Mouse (Mus musculus): ENCODE measurements around the gene Slc9a8. TPM values are rescaled to one million over a fixed set of nuclear protein-coding genes. Genes with fewer than 3 reads are reported as not detected.

The Slc9a8 gene
- polyA plus RNA-seq, 1 experiment from 2014 or later = 9.8 TPM

DNA sequence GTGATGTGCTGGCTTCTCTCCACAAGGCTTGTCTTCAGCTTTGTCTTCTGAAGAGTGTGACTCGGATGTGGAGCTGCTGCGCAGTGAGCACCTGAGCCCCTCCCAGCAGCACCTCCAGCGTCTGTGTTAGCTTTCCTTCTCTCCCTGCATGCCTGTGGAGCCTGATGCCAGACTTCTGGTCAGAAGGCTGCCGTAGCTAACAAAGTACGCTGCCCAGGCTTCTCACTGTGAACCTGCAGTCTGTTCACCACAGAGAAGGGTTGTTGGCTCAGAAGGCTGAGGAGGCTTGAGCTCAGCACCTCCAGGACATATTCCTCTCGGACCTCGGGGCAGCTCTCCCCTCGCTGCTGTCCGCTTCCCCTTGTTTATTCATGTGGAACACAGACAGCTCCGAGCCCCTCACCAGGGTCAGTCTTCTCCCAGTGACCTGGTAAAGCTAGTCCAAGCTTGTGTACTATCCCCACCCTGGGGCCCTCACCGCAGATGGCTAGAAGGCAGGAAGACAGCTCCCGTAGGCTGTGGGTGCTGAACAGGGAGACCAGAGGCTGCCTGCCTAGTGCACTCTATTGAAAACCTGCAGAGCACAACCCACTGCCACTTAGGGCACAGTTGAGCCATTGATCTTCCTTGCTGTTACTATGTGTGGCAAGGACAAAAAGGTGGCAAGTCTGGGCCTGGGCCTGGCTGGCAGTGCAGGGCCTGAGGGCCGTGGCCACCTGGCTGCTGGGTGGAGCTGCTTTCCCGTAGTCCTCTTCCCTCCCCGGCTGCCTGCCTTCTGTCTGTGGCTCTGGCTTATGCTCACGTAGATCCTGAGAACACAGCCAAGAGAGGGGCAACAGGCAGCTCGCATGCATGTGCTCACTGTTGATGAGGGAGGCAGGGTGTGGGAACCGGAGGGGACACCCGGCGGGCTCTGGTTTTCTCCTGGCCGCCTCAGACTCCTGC is 28.1 kb downstream of the Slc9a8 start:
- no peak for TF ChIP-seq EP300 (IDR thresholded peaks at IDR 0.05)
- no peak for TF ChIP-seq CTCF (IDR thresholded peaks at IDR 0.05)
- WGBS = 86% methylated on average over 21 of the region's 21 CpGs
- peaks cover 27% of the 10 kb centered on the region for H3K36me3 ChIP-seq (ENCODE audit: insufficient read depth, low read length)
- no peaks in the 10 kb centered on the region for H3K9me3 ChIP-seq (ENCODE audit: low read length)
- H3K27me3 ChIP-seq (replicated peaks; ENCODE audit: insufficient read depth, low read length) = no peaks in the 10 kb centered on the region
- no peak overlapping the region for H3K9ac ChIP-seq (replicated peaks; ENCODE audit: low read depth)
- no peak overlapping the region for H3K4me2 ChIP-seq (replicated peaks; ENCODE audit: low read depth, low read length)
- H3K27ac ChIP-seq (ENCODE audit: low read length) = no peak overlapping the region
- DNase-seq (ENCODE audit: low spot score) (no peak), ATAC-seq (no peak)
- H3K4me1 ChIP-seq (ENCODE audit: insufficient read depth, low read depth, low read length) = no peaks in the 10 kb centered on the region
- H3K4me3 ChIP-seq (ENCODE audit: low read depth, low read length) = no peak overlapping the region

DNA sequence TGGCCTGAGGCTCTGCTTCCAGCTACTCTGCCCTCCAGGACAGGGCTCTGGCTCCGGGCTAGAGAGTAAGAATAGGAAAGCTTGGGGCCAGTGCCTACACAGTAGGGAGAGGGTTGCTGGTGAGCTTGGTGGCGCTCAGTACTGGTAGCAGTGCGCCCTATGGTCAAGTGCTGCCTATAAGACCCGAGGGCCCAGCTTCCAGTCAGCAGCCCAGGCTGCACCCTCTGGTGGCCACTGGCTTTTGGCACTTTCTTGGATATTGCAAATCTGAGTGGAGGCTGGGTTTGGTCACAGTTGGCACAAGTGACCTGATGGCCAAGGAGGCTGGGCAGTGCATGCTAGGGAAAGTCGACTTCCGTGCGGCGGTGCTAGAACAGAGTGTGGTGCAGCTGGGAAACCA is 29.1 kb downstream of the Slc9a8 start:
- 91% methylated on average over 8 of the region's 8 CpGs for WGBS
- H3K27me3 ChIP-seq (replicated peaks; ENCODE audit: insufficient read depth, low read length) = no peaks in the 10 kb centered on the region
- no peak overlapping the region for H3K4me3 ChIP-seq (ENCODE audit: low read depth, low read length)
- H3K4me2 ChIP-seq (replicated peaks; ENCODE audit: low read depth, low read length) = no peak overlapping the region
- no peaks in the 10 kb centered on the region for H3K9me3 ChIP-seq (ENCODE audit: low read length)
- no peak overlapping the region for H3K9ac ChIP-seq (replicated peaks; ENCODE audit: low read depth)
- no peak overlapping the region for H3K27ac ChIP-seq (ENCODE audit: low read length)
- TF ChIP-seq EP300 (IDR thresholded peaks at IDR 0.05) (no peak), CTCF (IDR thresholded peaks at IDR 0.05) (peak; percentile 29)
- ATAC-seq = no peak
- H3K4me1 ChIP-seq (ENCODE audit: insufficient read depth, low read depth, low read length) = no peaks in the 10 kb centered on the region
- no peak for DNase-seq (ENCODE audit: low spot score)
- H3K36me3 ChIP-seq (ENCODE audit: insufficient read depth, low read length) = peaks cover 36% of the 10 kb centered on the region

DNA sequence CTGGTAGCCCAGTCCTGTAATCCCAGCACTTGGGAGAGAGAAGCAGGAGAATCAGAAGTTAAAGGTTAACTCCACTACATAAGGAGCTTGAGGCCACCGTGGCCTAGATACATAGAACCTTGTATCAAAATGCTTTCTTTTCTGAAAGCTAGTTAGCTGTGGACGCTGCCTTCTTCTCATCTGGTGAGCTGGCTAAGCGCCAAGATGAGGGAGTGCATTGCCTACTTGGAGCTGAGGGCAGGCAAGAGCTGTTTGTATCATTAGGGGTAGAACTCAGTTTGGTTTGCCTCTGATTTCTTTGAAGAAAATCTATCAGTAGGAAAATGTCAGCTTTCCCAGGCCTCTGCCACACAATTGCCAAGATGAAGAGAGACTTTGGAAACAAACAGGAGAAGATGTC is 32.3 kb downstream of the Slc9a8 start:
- 54% methylated on average over 3 of the region's 3 CpGs for WGBS
- no peak for ATAC-seq
- H3K36me3 ChIP-seq (ENCODE audit: insufficient read depth, low read length) = peaks cover 31% of the 10 kb centered on the region

DNA sequence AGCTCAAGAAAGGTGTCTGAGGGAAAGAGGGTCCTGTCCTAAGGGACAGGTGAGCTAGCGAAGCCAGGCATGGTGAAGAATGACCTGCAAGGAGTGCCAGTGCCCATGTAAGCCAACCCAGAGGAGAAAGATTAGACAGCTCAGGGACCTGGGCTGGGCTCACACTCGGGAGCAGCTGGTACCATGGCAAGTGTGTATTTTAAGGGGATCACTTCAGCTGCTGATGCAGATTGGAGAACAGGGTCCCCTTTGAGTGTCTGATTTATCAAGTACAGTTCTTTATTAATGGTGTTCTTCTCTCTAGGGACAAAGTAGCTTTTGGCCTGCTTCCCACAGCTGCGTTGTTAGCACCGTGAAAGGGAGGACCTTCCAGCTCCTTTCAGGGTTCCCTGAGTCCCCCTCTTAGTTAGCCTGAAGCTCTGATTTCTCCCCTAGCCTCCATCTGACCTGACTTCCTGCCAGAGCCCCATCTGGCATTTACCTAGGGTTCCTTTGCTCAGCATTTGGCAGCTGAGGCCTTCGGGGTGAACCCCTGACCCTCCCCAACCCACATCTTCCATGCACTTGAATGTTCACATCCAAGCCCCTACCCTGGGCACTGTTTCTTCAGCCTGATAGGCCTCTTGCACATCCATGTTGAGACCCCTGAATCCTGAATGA is 35.0 kb downstream of the Slc9a8 start:
- H3K27ac ChIP-seq (ENCODE audit: low read length) = no peak overlapping the region
- no peaks in the 10 kb centered on the region for H3K4me1 ChIP-seq (ENCODE audit: insufficient read depth, low read depth, low read length)
- TF ChIP-seq EP300 (IDR thresholded peaks at IDR 0.05) (no peak), CTCF (IDR thresholded peaks at IDR 0.05) (no peak)
- no peaks in the 10 kb centered on the region for H3K9me3 ChIP-seq (ENCODE audit: low read length)
- DNase-seq (ENCODE audit: low spot score) (no peak), ATAC-seq (no peak)
- peaks cover 22% of the 10 kb centered on the region for H3K36me3 ChIP-seq (ENCODE audit: insufficient read depth, low read length)
- 85% methylated on average over 5 of the region's 5 CpGs for WGBS
- H3K9ac ChIP-seq (replicated peaks; ENCODE audit: low read depth) = no peak overlapping the region
- no peak overlapping the region for H3K4me3 ChIP-seq (ENCODE audit: low read depth, low read length)
- H3K27me3 ChIP-seq (replicated peaks; ENCODE audit: insufficient read depth, low read length) = no peaks in the 10 kb centered on the region
- H3K4me2 ChIP-seq (replicated peaks; ENCODE audit: low read depth, low read length) = no peak overlapping the region

More for the DNA sequence above, 32.3 kb downstream of the Slc9a8 start:
- H3K4me3 ChIP-seq (ENCODE audit: low read depth, low read length) = no peak overlapping the region
- TF ChIP-seq CTCF (IDR thresholded peaks at IDR 0.05) = no peak
- no peak for TF ChIP-seq EP300 (IDR thresholded peaks at IDR 0.05)
- no peaks in the 10 kb centered on the region for H3K27me3 ChIP-seq (replicated peaks; ENCODE audit: insufficient read depth, low read length)
- H3K4me1 ChIP-seq (ENCODE audit: insufficient read depth, low read depth, low read length) = no peaks in the 10 kb centered on the region
- no peaks in the 10 kb centered on the region for H3K9me3 ChIP-seq (ENCODE audit: low read length)
- DNase-seq (ENCODE audit: low spot score) = no peak
- H3K4me2 ChIP-seq (replicated peaks; ENCODE audit: low read depth, low read length) = no peak overlapping the region
- no peak overlapping the region for H3K9ac ChIP-seq (replicated peaks; ENCODE audit: low read depth)
- H3K27ac ChIP-seq (ENCODE audit: low read length) = no peak overlapping the region

DNA sequence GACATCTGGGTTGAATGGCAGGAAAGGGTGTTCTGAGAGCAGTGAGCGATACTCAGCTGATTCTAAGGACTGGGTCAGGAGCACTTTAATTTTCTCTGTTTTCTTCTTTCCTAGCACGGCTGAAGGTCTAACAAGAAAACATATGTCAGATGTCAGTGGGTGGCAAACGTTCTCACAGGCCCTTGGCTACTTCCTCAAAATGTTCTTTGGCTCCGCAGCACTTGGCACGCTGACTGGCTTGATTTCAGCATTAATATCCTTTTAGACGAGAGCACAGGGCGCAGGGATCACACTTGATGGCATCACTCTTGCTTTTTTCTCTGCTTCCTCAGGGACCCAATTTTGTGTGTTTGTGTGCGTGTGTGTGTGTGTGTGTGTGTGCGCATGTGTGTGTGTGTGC is 35.7 kb downstream of the Slc9a8 start:
- 89% methylated on average over 9 of the region's 9 CpGs for WGBS
- no peak overlapping the region for H3K27ac ChIP-seq (ENCODE audit: low read length)
- no peak overlapping the region for H3K9ac ChIP-seq (replicated peaks; ENCODE audit: low read depth)
- no peak overlapping the region for H3K4me2 ChIP-seq (replicated peaks; ENCODE audit: low read depth, low read length)
- ATAC-seq (no peak), DNase-seq (ENCODE audit: low spot score) (no peak)
- TF ChIP-seq CTCF (IDR thresholded peaks at IDR 0.05) = no peak
- no peak for TF ChIP-seq EP300 (IDR thresholded peaks at IDR 0.05)
- no peak overlapping the region for H3K4me3 ChIP-seq (ENCODE audit: low read depth, low read length)
- no peaks in the 10 kb centered on the region for H3K27me3 ChIP-seq (replicated peaks; ENCODE audit: insufficient read depth, low read length)
- peaks cover 22% of the 10 kb centered on the region for H3K36me3 ChIP-seq (ENCODE audit: insufficient read depth, low read length)
- H3K4me1 ChIP-seq (ENCODE audit: insufficient read depth, low read depth, low read length) = no peaks in the 10 kb centered on the region
- no peaks in the 10 kb centered on the region for H3K9me3 ChIP-seq (ENCODE audit: low read length)

DNA sequence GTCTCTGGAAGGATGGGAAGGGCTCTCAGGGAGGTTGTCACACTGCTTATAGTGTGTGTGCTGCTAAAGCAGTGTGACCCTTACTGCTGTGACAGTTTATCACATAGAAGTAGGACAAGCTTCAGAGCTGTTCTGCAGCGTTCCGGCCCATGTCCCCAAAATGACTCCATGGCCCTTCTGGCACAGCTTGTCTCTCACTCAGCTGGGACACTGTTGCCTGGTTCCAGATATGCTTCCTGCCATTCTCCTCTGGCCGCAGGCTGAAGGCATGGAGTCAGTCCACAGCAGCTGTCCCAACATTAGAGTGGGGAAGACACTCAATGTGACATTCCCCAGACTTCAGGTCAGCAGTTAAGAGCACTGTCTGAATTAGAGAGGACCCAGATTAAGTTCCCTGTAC is 37.0 kb downstream of the Slc9a8 start:
- Histone ChIP-seq H3K9ac (replicated peaks; ENCODE audit: low read depth) (no peak overlapping the region), H3K4me1 (ENCODE audit: insufficient read depth, low read depth, low read length) (no peaks in the 10 kb centered on the region), H3K4me2 (replicated peaks; ENCODE audit: low read depth, low read length) (no peak overlapping the region), H3K4me3 (ENCODE audit: low read depth, low read length) (no peak overlapping the region), H3K36me3 (ENCODE audit: insufficient read depth, low read length) (peaks cover 19% of the 10 kb centered on the region), H3K9me3 (ENCODE audit: low read length) (no peaks in the 10 kb centered on the region), H3K27ac (ENCODE audit: low read length) (no peak overlapping the region), H3K27me3 (replicated peaks; ENCODE audit: insufficient read depth, low read length) (no peaks in the 10 kb centered on the region)
- ATAC-seq (no peak), DNase-seq (ENCODE audit: low spot score) (no peak)
- 96% methylated on average over 3 of the region's 3 CpGs for WGBS
- TF ChIP-seq EP300 (IDR thresholded peaks at IDR 0.05) (no peak), CTCF (IDR thresholded peaks at IDR 0.05) (no peak)
